Mouse (Mus musculus) stomach, postnatal 0 days (tissue): ENCODE data around the gene Zbtb5.

Source experiments
- CTCF ChIP-seq: IDR thresholded peaks from 2 replicates; pipeline ENCODE4 v1.5.1; 2016; ENCODE audit warnings: antibody characterized with exemption, low read depth, mild to moderate bottlenecking, moderate library complexity
- EP300 ChIP-seq: optimal IDR thresholded peaks from 2 replicates; pipeline ENCODE3; 2016; ENCODE audit warnings: antibody characterized with exemption

GRCm38 (mm10) chr4:45026459-45026858 is 14.2 kb upstream of the Zbtb5 start:
- TF ChIP-seq CTCF, result no peak
- no peak for TF ChIP-seq EP300
